Mouse (Mus musculus): ENCODE results near the gene Tpi1. TPM values are rescaled to one million over a fixed set of nuclear protein-coding genes. Genes with fewer than 3 reads are reported as not detected.

Gene Tpi1
- total RNA-seq (2023) = 26.1 TPM

GRCm38 (mm10) chr6:124813933-124814332, at the start of gene Tpi1:
Gene Tpi1, minus strand, starts transcription at chr6:124814296.

DNA sequence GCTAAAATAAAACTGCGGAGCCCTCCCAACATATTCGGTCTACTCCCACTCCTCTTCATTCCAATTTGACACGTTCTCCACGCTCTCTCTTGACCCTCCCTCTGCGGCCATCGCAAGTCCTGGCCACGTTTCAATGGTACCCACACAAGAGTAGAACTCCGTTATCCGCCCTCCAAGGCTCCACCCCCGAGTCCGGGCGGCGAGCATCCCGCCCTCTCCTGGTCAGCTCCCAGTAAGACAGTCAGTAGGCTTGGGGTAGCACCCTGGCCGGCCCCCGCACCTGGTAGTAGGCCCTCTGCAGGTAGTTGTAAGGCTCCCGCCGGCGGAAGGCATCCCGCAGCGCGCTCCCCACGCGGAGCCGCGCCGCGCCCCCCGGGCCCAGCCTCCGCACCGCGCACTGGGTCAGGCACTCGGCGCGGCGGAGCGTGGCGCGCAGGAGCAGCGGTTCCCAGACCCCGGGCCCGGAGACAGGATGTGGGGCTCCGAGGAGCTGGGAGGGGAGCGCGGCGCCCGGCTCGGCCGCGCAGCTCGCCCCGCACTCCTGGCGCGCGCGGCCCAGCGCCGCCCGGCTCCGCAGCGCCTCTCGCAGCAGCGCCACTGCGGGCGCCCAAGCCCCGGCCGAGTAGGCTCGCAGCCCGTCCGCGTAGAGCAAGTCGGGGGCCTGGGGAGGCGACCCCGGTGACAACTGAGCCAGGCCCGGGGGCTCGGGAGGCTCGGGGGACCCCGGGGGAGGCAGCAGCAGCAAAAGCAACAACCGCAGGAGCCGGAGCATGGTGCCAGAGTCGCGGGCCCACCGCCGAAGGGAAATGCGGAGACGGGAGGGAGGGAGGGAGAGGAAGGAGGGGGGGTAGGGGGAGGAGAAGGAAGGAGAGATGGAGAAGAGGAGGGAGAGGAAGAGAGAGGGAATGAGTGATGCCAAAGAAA, 43.1 kb upstream of the Tpi1 start, which contains the start of gene P3h3:
P3h3 (minus strand) TSS at position 837 of the 924 bp plus-strand sequence.

GRCm38 (mm10) chr6:124840241-124841167, 26.4 kb upstream of the Tpi1 start, which contains the start of gene Gnb3:
Gene Gnb3, minus strand, starts transcription at chr6:124840275.

GRCm38 (mm10) chr6:124828868-124829798, 15.0 kb upstream of the Tpi1 start, which contains the start of the genes Usp5 and Cdca3:
Gene Usp5, minus strand, starts transcription at chr6:124829484.
Gene Cdca3, plus strand, starts transcription at chr6:124829547.

GRCm38 (mm10) chr6:124808358-124809012, 5.6 kb downstream of the Tpi1 start, which contains the start of gene Spsb2:
Gene Spsb2, plus strand, starts transcription at chr6:124808661.

DNA sequence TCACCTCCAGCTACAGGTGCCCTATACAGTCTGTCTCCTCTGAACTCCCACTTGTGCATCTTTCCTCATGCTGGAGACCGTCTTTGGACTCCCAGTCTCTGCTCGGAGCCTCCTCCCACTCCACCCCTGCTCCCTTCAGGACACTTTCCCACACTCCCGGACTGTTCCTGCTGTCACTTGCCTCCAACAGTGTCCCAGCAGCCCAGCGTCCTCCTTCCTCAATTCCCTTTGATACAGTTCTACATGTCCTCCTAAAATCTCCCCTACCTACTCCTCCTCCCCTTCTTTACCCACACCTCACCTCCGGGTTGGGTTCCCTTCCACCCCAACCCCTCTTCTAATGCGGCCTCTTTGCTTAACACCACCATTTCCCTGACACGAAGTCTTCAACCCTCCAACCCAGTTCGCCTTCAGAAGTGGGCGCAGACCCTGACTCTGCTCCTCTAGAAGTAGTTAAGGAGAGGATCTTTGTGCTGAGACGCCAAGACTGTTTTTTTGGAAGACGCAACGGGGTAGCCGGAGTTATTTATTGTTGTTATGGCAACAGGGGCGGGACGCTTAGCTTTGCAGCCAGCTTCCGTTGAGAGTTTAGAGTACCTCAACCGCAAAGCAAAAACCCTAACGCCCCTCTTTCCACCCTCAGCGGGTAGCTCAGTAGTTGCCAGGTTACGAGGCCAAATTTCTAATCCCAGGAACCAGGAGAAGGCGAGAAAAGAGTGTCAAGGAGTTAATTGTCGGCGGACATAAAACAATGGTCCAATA, 34.7 kb downstream of the Tpi1 start, which contains the start of gene Lrrc23:
Lrrc23 (minus strand) TSS at position 506 of the 762 bp plus-strand sequence.

GRCm38 (mm10) chr6:124769101-124769765, 44.9 kb downstream of the Tpi1 start, which contains the start of gene Eno2:
Gene Eno2, minus strand, starts transcription at chr6:124769673.

Other genes starting within 250 kb of the Tpi1 start
- not detected for gene C1rb, start 244.0 kb downstream of the Tpi1 start, total RNA-seq (2023)
- gene C1s2, start 178.2 kb downstream of the Tpi1 start, total RNA-seq (2023) = not detected
- 56.7 TPM for gene Lpcat3, start 151.3 kb downstream of the Tpi1 start, total RNA-seq (2023)
- 154 TPM for gene Emg1, start 102.1 kb downstream of the Tpi1 start, total RNA-seq (2023)
- gene Phb2, start 102.0 kb downstream of the Tpi1 start, total RNA-seq (2023) = 159 TPM
- 191 TPM for gene Ptpn6, start 75.6 kb downstream of the Tpi1 start, total RNA-seq (2023)
- 226 TPM for gene Grcc10, start 72.9 kb downstream of the Tpi1 start, total RNA-seq (2023)
- 3.8 TPM for gene Gm45234, start 58.3 kb downstream of the Tpi1 start, total RNA-seq (2023)
- 107 TPM for gene Atn1, start 57.8 kb downstream of the Tpi1 start, total RNA-seq (2023)
- 1.4 TPM for gene Eno2, start 44.6 kb downstream of the Tpi1 start, total RNA-seq (2023)
- 10.1 TPM for gene Lrrc23, start 34.6 kb downstream of the Tpi1 start, total RNA-seq (2023)
- gene Spsb2, start 5.6 kb downstream of the Tpi1 start, total RNA-seq (2023) = 3.6 TPM
- 79.3 TPM for gene Usp5, start 15.2 kb upstream of the Tpi1 start, total RNA-seq (2023)
- gene Cdca3, start 15.3 kb upstream of the Tpi1 start, total RNA-seq (2023) = 2.0 TPM
- gene Gnb3, start 26.0 kb upstream of the Tpi1 start, total RNA-seq (2023) = not detected
- not detected for gene P3h3, start 43.5 kb upstream of the Tpi1 start, total RNA-seq (2023)
- gene Gpr162, start 49.7 kb upstream of the Tpi1 start, total RNA-seq (2023) = not detected
- gene Cd4, start 73.9 kb upstream of the Tpi1 start, total RNA-seq (2023) = 9.1 TPM
- 0.83 TPM for gene Lag3, start 97.4 kb upstream of the Tpi1 start, total RNA-seq (2023)
- 25.0 TPM for gene Ptms, start 105.8 kb upstream of the Tpi1 start, total RNA-seq (2023)
- gene Mlf2, start 117.1 kb upstream of the Tpi1 start, total RNA-seq (2023) = 77.4 TPM
- 33.3 TPM for gene Cops7a, start 151.2 kb upstream of the Tpi1 start, total RNA-seq (2023)
- 0.21 TPM for gene Pianp, start 182.4 kb upstream of the Tpi1 start, total RNA-seq (2023)
- gene Zfp384, start 194.8 kb upstream of the Tpi1 start, total RNA-seq (2023) = 68.9 TPM
- gene Ing4, start 225.5 kb upstream of the Tpi1 start, total RNA-seq (2023) = 83.2 TPM
- gene Acrbp, start 235.4 kb upstream of the Tpi1 start, total RNA-seq (2023) = 15.9 TPM